Mouse (Mus musculus) intestine, embryonic 15.5 days (tissue): Measurements from ENCODE around the gene Birc2. TPM values are rescaled to one million over a fixed set of nuclear protein-coding genes. Genes with fewer than 3 reads are reported as not detected.
A peak's percentile ranks its signal among the peaks of the same experiment; 100 is the strongest.

Experiments used
- ATAC-seq: fragments of 200-750 bp; cut with Nextera tagmentation; 2 replicates; pipeline ENCODE4 v1.8.0; 2017; ENCODE audit warnings: moderate TSS enrichment, moderate library complexity
- H3K27ac ChIP-seq: fragments of 300-500 bp; sonication (generic); 2 replicates; pipeline ENCODE4 v1.5.1; 2015; ENCODE audit warnings: mild to moderate bottlenecking, inconsistent platforms
- H3K27me3 ChIP-seq: fragments of 300-500 bp; sonication (generic); replicated peaks from 2 replicates; pipeline ENCODE4 v1.6.1; 2015; ENCODE audit warnings: inconsistent platforms
- H3K36me3 ChIP-seq: fragments of 300-500 bp; sonication (generic); 2 replicates; pipeline ENCODE4 v1.6.1; 2015; ENCODE audit warnings: inconsistent platforms
- H3K4me1 ChIP-seq: fragments of 300-500 bp; sonication (generic); replicated peaks from 2 replicates; pipeline ENCODE4 v1.6.1; 2015; ENCODE audit warnings: inconsistent platforms
- H3K4me2 ChIP-seq: fragments of 300-500 bp; sonication (generic); replicated peaks from 2 replicates; pipeline ENCODE4 v1.6.1; 2015; ENCODE audit warnings: mild to moderate bottlenecking, inconsistent platforms
- H3K4me3 ChIP-seq: fragments of 300-500 bp; sonication (generic); replicated peaks from 2 replicates; pipeline ENCODE4 v1.5.1; 2015; ENCODE audit warnings: inconsistent platforms
- H3K9ac ChIP-seq: fragments of 300-500 bp; sonication (generic); 2 replicates; pipeline ENCODE4 v1.6.1; 2015; ENCODE audit warnings: inconsistent platforms
- H3K9me3 ChIP-seq: fragments of 300-500 bp; sonication (generic); 2 replicates; pipeline ENCODE4 v1.6.1; 2016; ENCODE audit warnings: inconsistent platforms
- WGBS: fragments of 180-500 bp; shearing (Covaris S2); methylation state at CpG from one replicate; pipeline ENCODE4 v1.1.7; 2015; 5-methylcytosine and 5-hydroxymethylcytosine counted together
- polyA plus RNA-seq: library from polyadenylated mRNA; unstranded; fragments of >200 nt; fragmentation: Nextera tagmentation; extraction: Ambion mirVana; gene quantifications from 2 replicates; pipeline ENCODE4 v1.2.1, GENCODE M21; 2015

Birc2 gene
- 28.9 and 32.1 TPM in 2 replicates for polyA plus RNA-seq

GRCm38 (mm10) chr9:7836905-7837805 is at the start of gene Birc2:
TSS of gene Birc2 (minus strand) at chr9:7837064.
- under 1% methylated on average over 68 of the region's 68 CpGs for WGBS
- Histone ChIP-seq H3K4me3 (peak within 1 kb of the TSS; percentile 62), H3K27ac (peak within 1 kb of the TSS; percentile 99), H3K9me3 (no peaks in the 10 kb centered on the region), H3K27me3 (no peaks in the 10 kb centered on the region), H3K4me1 (peaks cover 6% of the 10 kb centered on the region; the same call in 1 of the 2 replicates), H3K9ac (peak within 1 kb of the TSS; percentile 81), H3K36me3 (0 out of 2 replicates have a peak, but pooled peaks cover 3% of the 10 kb centered on the region), H3K4me2 (peak within 1 kb of the TSS; percentile 59)
- ATAC-seq: peak; percentile 98

- Histone ChIP-seq H3K36me3 (no peaks in the 10 kb centered on the region), H3K9me3 (no peaks in the 10 kb centered on the region), H3K9ac (no peak overlapping the region), H3K4me3 (no peak overlapping the region), H3K27me3 (no peaks in the 10 kb centered on the region), H3K4me1 (no peaks in the 10 kb centered on the region), H3K27ac (no peak overlapping the region), H3K4me2 (no peak overlapping the region)
- 95% methylated on average over 3 of the region's 3 CpGs for WGBS
- no peak for ATAC-seq
Measured at GRCm38 (mm10) chr9:7884346-7884745, 47.5 kb upstream of the Birc2 start.

GRCm38 (mm10) chr9:7882304-7882865 is 45.5 kb upstream of the Birc2 start:
- Histone ChIP-seq H3K9me3 (no peaks in the 10 kb centered on the region), H3K4me3 (no peak overlapping the region), H3K9ac (no peak overlapping the region), H3K36me3 (no peaks in the 10 kb centered on the region), H3K4me2 (no peak overlapping the region), H3K4me1 (no peaks in the 10 kb centered on the region), H3K27ac (no peak overlapping the region), H3K27me3 (no peaks in the 10 kb centered on the region)
- no peak for ATAC-seq
- 95% methylated on average over 1 of the region's 1 CpGs for WGBS

GRCm38 (mm10) chr9:7873511-7874211 is 36.8 kb upstream of the Birc2 start:
- peak overlapping the region; percentile 82 for H3K4me2 ChIP-seq
- no peaks in the 10 kb centered on the region for H3K36me3 ChIP-seq
- 94% methylated on average over 8 of the region's 8 CpGs for WGBS
- H3K4me3 ChIP-seq: no peak overlapping the region
- H3K27ac ChIP-seq: no peak overlapping the region
- H3K9me3 ChIP-seq: no peaks in the 10 kb centered on the region
- H3K9ac ChIP-seq: no peak overlapping the region; the same call in 1 of the 2 replicates
- no peak for ATAC-seq
- H3K27me3 ChIP-seq: no peaks in the 10 kb centered on the region
- H3K4me1 ChIP-seq: no peaks in the 10 kb centered on the region

GRCm38 (mm10) chr9:7872775-7873439 is 36.0 kb upstream of the Birc2 start, which contains the start of gene Birc3:
TSS of gene Birc3 (minus strand) at chr9:7873186.
- H3K36me3 ChIP-seq: no peaks in the 10 kb centered on the region; the same call in 1 of the 2 replicates
- H3K4me3 ChIP-seq: peak within 1 kb of the TSS; percentile 53
- 3% methylated on average over 26 of the region's 26 CpGs for WGBS
- H3K9me3 ChIP-seq: no peaks in the 10 kb centered on the region
- H3K27me3 ChIP-seq: no peaks in the 10 kb centered on the region
- no peaks in the 10 kb centered on the region for H3K4me1 ChIP-seq
- H3K4me2 ChIP-seq: peak within 1 kb of the TSS; percentile 82
- peak; percentile 98 for ATAC-seq
- H3K9ac ChIP-seq: peak within 1 kb of the TSS; percentile 60
- peak within 1 kb of the TSS; percentile 67 for H3K27ac ChIP-seq

GRCm38 (mm10) chr9:7872044-7872774 is 35.3 kb upstream of the Birc2 start:
- Histone ChIP-seq H3K36me3 (peaks cover 7% of the 10 kb centered on the region), H3K4me2 (peak overlapping the region; percentile 82), H3K4me1 (no peaks in the 10 kb centered on the region), H3K4me3 (peak overlapping the region; percentile 53), H3K27me3 (no peaks in the 10 kb centered on the region), H3K27ac (peak overlapping the region; percentile 67), H3K9me3 (no peaks in the 10 kb centered on the region), H3K9ac (peak overlapping the region; percentile 60)
- WGBS: 15% methylated on average over 23 of the region's 23 CpGs
- peak; percentile 46; the same call in 1 of the 2 replicates for ATAC-seq

GRCm38 (mm10) chr9:7871316-7872043 is 34.6 kb upstream of the Birc2 start:
- no peaks in the 10 kb centered on the region for H3K9me3 ChIP-seq
- no peak overlapping the region for H3K27ac ChIP-seq
- peak overlapping the region; percentile 53 for H3K4me3 ChIP-seq
- H3K4me2 ChIP-seq: peak overlapping the region; percentile 82
- no peak overlapping the region for H3K9ac ChIP-seq
- H3K36me3 ChIP-seq: peaks cover 8% of the 10 kb centered on the region
- H3K4me1 ChIP-seq: no peaks in the 10 kb centered on the region
- H3K27me3 ChIP-seq: no peaks in the 10 kb centered on the region
- 0 out of 2 replicates have a peak, but pooled peaks have one; percentile 27 for ATAC-seq
- 55% methylated on average over 4 of the region's 4 CpGs for WGBS

GRCm38 (mm10) chr9:7870556-7871315 is 33.9 kb upstream of the Birc2 start:
- H3K27me3 ChIP-seq: no peaks in the 10 kb centered on the region
- H3K9me3 ChIP-seq: no peaks in the 10 kb centered on the region
- H3K4me3 ChIP-seq: no peak overlapping the region
- H3K4me1 ChIP-seq: no peaks in the 10 kb centered on the region
- no peak overlapping the region for H3K9ac ChIP-seq
- ATAC-seq: no peak
- H3K36me3 ChIP-seq: peaks cover 8% of the 10 kb centered on the region
- H3K27ac ChIP-seq: no peak overlapping the region
- WGBS: 78% methylated on average over 10 of the region's 10 CpGs
- H3K4me2 ChIP-seq: no peak overlapping the region

GRCm38 (mm10) chr9:7868838-7869491 is 32.1 kb upstream of the Birc2 start:
- no peak overlapping the region for H3K4me2 ChIP-seq
- no peak overlapping the region for H3K4me3 ChIP-seq
- ATAC-seq: no peak
- 87% methylated on average over 4 of the region's 4 CpGs for WGBS
- H3K27me3 ChIP-seq: no peaks in the 10 kb centered on the region
- H3K36me3 ChIP-seq: peaks cover 8% of the 10 kb centered on the region
- H3K9ac ChIP-seq: no peak overlapping the region
- no peaks in the 10 kb centered on the region for H3K4me1 ChIP-seq
- no peak overlapping the region for H3K27ac ChIP-seq
- no peaks in the 10 kb centered on the region for H3K9me3 ChIP-seq

- no peak overlapping the region for H3K27ac ChIP-seq
- ATAC-seq: no peak
Measured at GRCm38 (mm10) chr9:7867981-7868380, 31.1 kb upstream of the Birc2 start.

More at GRCm38 (mm10) chr9:7867981-7868380, 31.1 kb upstream of the Birc2 start:
- WGBS: 91% methylated on average over 3 of the region's 3 CpGs
- Histone ChIP-seq H3K9ac (no peak overlapping the region), H3K27me3 (no peaks in the 10 kb centered on the region), H3K4me2 (no peak overlapping the region), H3K4me1 (no peaks in the 10 kb centered on the region), H3K9me3 (no peaks in the 10 kb centered on the region), H3K4me3 (no peak overlapping the region), H3K36me3 (peaks cover 8% of the 10 kb centered on the region)
